Mouse (Mus musculus) G1E (cell line): ENCODE measurements around the gene Egfl7.

ENCODE experiments used
- CTCF ChIP-seq: IDR thresholded peaks from 2 replicates; pipeline ENCODE4 v1.5.1; 2012; ENCODE audit warnings: low read depth, low read length, inconsistent platforms, mixed read lengths
- GATA1 ChIP-seq: IDR thresholded peaks from 2 replicates; pipeline ENCODE4 v1.6.1; 2012; ENCODE audit warnings: borderline replicate concordance, low read length, inconsistent platforms, mixed read lengths
- POLR2AphosphoS5 ChIP-seq: IDR thresholded peaks from 2 replicates; pipeline ENCODE4 v1.6.1; 2012; ENCODE audit warnings: low read depth, low read length, inconsistent platforms; ENCODE audit not compliant: insufficient replicate concordance
- TAL1 ChIP-seq: conservative IDR thresholded peaks from 2 replicates; pipeline ENCODE4 v1.6.1; 2012; ENCODE audit warnings: low read depth, low read length, inconsistent platforms, mixed read lengths

GRCm38 (mm10) chr2:26637316-26637932 lies 57.6 kb downstream of the Egfl7 start:
- no peak for TF ChIP-seq CTCF
- no peak for TF ChIP-seq TAL1
- TF ChIP-seq GATA1, result no peak
- TF ChIP-seq POLR2AphosphoS5, result no peak
